Mouse (Mus musculus) induced T-regulatory cell, adult 2 months (primary cell): ENCODE measurements around the gene Gm20388.
"Not testable (repeated sequence)": the region's sequence is repeated elsewhere in the genome, so short reads cannot be mapped to it uniquely, and the experiment has no call there.

ENCODE experiments used
- DNase-seq: peaks from one replicate; pipeline ENCODE4 v3.0.0-alpha.2; 2012; ENCODE audit warnings: low read depth

The Gm20388 gene

DNA sequence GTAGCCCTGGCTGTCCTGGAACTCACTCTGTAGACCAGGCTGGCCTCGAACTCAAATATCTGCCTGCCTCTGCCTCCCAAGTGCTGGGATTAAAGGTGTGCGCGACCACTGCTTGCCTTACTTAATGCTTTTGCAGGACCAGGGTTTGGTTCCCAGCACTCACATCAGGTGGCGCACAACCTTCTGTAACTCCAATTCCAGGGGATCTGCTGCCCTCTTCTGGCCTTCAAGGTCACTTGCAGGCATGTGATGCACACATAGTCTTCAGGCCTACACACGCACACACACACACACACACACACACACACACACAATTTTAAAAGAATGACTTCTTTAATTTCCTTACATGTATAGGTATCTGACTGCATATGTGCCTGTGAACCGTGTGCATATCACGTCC is 3890.2 kb downstream of the Gm20388 start:
- no peak for DNase-seq

DNA sequence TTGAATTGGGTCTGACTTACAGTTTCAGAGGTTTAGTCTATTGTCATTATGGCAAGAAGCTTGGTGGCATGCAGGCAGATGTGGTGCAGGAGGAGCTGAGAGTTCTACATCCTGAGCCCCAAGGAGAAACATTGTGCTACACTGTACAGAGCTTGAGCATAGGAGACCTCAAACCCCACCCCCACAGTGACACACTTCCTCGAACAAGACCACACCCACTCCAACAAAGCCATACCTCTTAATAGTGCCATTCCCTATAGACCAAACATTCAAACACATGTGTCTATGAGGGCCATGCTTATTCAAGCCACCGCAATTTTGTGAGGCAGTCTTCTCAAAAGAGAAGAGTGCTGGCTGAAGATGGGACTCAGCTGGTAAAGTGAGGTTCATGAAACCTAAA is 3890.9 kb downstream of the Gm20388 start:
- DNase-seq: no peak

DNA sequence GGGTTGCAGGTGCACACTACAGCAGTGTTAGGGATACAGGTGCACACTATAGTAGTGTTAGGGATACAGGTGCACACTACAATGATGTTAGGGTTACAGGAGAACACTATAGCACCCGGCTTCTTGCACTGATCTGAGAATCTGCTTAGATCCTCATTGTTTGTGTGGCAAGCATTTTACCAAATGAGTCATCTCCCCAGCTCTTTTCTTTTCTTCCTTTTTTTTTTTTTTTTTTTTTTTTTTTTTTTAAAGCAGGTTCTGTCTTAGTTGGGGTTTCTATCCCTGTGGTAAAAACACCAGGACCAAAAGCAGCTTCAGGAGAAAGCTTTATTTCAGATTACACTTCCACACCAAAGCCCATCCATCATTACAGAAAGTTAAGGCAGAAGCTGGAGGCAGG is 3893.0 kb downstream of the Gm20388 start:
- no peak for DNase-seq

DNA sequence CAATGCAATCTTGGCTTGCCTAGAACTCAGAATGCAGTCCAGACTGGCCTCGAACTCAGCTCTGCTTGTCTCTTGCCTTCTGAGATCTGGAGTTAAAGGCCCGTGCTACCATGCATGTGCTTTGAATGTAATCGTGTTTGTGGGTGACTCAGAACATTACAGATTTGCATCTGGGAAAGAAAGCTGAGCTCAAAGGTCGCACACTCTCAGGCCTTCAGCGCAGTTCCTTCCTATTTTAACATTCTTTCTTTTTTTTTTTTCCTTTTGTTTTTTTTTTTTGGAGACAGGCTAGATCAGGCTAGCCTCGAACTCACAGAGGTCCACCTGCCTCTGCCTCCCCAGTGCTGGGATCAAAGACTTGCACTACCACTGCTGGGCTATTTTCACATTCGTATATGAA is 3893.9 kb downstream of the Gm20388 start:
- DNase-seq: no peak

DNA sequence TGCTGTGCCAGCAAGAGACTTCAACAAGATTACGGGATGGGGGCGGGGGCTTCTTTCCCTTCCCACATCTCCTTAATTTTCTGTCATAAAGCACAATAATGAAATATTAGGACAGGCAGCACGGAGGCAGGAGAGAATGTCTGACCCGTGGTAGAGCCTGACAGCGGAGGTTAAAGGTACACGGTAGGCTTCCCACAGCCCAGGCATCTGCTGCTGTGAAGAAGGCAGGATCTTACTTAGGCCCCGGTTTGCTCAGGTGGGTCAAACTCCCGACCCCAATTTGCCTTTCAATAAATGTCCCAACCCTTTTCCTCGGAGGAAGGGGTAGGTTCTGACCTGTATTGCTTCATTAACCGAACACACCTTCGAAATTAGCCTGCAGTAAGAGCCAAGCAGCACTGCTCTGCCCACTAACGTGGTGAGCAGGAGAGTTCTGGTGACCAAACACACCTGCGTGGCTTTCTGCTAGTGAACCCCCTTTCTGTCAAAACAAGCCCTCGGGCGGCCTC is 3894.6 kb downstream of the Gm20388 start:
- no peak for DNase-seq

DNA sequence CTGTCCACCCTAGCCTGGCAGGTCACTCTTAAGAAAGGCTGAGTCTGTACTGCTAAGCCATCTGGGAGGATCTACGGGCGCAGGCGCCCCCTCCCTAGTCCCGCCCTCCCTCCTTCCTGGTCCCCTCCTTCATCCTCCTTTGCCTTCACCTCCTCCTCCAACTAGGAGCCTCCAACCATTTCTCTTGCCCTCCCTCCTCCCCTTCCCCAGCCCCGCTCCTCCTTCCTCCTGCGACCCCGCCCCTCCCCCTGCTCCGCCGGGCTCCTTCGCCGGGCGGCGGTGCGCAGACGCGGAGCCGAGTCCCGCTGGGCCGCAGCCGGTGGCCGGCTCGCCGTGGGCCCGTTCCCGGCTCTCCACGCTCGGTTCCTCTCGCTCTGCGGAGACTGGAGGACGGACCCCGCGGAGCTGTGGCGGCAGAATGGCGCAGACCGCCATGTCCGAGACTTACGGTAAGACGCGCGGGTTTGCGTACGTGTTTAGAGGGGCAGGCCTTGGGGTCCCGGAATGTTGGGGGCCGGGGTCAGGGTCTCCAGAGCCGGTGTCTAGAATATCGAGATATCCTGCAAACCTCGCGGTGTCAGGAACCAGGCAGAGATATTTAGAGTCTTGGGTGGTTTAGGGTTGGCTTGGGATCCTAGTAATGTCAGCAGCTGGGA is 3895.2 kb downstream of the Gm20388 start, which contains the start of gene Rab4a:
Rab4a (plus strand) TSS at position 268 of the 656 bp plus-strand sequence.
- peak; percentile 61 for DNase-seq

DNA sequence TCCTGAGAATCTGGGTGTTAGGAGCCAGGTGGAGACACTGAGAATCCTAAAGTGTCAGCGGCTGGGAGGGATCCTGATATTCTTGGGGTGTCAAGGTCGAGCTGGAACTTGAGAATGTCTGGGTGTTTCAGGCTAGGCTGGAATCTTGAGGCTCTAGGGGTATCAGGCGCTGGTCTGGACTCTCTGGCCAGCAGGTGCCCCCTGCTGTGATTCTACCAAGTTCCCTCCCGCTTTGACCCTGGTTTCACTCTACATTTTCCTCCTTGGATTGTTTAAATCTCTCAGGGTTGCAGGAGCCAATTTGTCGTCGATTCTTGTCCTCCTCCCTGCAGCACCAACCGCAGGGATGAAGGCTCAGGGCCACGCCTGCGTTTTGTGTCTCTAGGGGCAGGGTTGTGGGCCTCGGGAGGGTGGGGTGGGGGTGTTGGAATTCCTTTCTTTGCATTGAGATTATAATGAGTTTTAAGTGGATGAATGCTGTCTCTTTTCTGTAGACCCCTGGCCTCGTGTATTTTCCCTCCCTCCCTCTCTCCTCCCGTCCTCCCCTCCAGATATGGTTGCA is 3895.8 kb downstream of the Gm20388 start:
- DNase-seq: no peak

DNA sequence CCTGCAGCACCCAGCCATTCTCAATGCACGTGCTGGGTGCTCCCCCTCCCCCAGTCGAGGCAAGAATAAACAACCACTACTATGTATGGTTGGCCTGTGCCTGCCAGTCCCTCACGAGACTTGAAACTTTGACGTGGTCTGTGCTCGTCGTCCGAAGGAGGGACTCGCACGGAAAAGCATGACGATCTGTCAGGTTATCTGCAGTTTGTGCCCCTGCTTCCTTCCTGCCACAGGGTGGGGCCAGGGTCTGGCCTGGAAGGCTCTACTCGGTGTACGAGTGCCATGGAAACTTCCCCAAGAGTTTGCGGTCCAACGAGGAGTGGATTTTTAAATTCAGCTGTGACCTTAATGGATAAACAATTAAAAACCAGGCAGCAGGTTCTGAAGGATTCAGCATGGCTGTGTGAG is 3896.4 kb downstream of the Gm20388 start:
- DNase-seq: peak; percentile 63

DNA sequence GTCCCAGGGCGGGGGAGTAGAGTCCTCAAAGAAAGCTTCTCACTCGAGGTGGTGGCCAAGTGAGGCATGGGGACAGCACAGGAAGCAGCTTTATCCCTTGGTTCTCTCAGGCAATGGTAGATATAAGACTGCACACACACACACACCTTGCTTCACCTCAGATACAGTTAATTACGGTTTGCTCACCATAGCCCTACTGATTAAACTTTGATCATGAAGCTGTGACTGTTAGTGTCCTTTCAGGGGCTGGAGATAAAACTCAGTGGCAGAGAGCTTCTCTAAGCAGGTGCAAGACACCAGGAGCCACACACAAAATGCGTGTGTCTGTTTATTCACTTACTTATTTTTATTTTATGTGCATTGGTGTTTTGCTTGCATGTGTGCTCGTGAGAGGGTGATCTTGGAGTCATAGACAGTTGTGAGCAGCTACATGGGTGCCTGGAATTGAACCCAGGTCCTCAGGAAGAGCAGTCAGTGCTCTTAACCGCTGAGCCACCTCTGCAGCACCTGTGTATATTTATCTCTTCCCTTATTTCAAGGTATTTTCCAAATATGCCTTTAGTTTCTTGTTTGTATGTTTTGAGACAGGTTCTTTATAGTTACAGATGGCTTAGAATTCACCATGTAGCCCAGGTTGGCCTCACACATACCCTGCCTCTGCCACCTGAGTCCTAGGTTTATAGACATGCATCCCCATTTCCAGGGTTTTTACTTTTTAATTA is 3897.4 kb downstream of the Gm20388 start:
- no peak for DNase-seq

DNA sequence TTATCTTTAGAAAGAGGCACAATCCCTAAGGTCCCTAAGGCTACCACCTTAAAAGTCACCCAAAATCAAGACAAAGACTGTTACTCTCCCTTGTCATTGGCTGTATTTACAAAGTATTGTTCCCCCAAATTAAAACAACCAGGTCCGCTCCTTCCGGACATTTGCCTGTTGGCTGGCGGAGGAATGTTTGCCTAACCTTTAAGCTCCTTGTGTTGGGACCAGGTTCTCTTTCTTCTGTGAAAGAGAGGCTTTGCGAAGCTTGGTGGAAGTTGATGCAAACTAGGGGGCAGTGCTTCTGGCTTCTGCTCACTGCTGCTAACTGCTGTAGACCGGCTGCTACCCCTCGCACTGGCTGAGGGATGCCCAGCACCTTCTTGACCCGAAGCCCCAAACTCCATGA is 3898.0 kb downstream of the Gm20388 start:
- no peak for DNase-seq

DNA sequence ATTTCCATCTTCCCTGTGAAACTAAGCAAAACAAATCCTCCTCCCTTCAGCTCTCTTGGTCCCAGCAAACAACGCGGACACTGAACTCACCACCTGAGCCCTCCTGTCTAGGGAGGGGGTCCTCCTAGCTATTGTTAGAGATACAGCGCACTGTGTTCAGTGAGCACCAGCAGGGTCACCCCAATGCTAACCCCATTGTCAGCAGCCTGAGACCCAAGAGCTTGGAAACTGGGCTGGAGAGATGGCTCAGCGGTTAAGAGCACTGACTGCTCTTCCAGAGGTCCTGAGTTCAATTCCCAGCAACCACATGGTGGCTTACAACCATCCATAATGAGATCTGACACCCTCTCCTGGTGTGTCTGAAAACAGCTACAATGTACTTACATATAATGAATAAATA is 3898.7 kb downstream of the Gm20388 start:
- DNase-seq: not testable (repeated sequence)

DNA sequence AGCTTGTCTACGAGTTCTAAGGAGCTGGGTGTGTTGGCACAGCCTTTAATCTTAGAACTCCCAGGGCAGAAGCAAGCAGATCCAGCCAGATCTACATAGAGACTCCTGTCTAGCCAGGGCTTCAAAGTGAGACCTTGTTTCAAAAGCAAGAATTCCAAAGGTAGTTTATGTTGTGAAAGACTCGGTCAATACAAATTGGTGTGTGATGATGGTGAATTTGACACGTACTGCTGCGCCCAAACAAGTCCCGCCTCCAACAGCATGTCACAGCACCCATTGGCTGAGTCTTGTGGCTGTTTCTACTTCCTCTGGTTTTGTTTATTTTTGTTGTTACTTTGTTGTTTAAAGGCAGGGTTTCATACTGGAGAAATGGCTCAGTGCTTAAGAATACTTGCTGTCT is 3901.6 kb downstream of the Gm20388 start:
- DNase-seq: no peak

DNA sequence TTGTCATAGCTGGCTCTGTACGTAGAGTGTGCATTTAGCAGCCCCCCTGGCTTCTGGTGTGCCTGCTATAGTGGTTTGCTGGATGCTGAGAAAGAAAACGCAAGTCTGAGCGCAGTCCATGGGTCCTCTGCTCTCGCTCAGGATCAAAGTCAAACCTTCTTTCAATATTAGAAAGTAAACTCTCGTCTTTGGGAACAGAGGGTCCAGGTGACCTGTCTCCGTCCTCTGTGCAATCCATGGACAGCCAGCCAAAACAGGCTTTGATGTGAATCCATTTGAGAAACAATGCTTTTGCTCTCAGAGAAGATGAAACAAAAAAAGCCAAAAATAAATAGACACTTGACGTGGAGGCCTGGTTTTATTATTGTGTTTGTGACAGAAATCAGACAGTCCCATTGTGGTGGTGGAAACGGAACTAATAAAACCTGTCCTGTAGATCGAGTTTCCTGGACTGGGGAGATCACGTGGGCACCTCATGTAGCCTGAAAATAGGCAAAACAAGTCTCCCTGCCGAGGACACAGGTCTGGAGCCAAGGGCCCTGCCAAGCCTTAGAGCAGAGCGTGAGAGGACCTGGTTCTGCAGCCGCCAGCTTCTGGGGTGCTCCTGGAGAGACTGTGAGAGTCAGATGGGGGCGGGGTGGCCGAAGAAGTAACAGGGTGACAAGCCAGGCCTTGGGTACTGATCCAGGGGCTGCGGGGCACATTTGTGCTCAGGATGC is 3902.7 kb downstream of the Gm20388 start:
- DNase-seq: no peak

DNA sequence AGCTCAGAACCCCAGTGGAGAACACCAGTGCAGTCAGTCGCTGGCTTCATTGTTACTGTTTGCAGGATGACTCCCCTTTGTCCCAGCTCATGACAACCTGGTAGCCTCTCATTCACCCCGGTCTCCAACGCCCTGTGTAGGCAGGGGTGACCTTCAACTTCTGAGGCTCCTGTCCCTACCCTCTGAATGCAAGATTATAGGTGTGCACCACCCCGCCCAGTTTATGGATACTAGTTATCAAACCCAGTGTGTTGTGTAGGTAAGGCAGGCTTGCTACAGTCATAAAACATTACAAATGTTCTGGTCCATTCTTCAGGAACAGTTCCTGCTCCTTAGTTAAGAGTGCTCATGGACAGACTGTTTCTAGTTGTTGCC is 3903.2 kb downstream of the Gm20388 start:
- no peak for DNase-seq

DNA sequence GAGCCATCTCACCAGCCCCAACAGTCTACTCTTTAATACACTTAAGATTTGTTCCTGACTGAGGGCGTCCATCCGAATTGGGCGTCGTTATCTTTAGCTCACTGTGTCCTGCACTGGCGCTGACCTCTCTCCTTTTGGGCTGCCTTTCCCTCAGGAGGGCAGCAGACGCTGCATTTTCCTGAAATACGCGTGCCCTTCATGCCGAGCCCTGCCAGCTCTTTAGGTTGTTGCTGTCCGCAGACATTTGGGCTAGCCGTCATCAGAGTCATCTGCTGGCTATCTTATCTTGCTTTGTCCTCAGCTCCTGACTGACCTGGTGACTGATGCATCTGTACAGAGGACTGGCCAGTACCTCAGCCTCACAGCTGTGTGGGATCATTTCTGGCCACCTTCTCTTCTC is 3904.7 kb downstream of the Gm20388 start:
- DNase-seq: no peak

DNA sequence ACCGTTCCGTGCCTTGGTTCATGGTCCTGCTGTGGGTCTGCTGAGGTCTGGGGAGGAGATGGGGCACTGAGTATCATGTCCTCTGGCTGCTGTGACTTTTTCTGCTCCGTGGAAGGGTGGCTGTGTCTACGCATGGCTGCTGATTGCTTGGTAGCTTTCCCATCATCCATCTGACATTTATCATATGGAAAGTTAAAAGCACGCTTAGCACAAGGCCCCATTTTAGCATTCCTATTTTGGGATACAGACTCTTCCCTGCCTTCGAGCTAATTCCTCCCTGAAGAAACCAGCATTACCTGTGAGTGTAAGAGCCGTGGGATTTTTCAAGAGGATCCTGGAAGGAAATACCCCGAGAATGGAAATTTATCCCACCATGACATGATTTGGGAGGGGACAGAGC is 3906.3 kb downstream of the Gm20388 start:
- no peak for DNase-seq

DNA sequence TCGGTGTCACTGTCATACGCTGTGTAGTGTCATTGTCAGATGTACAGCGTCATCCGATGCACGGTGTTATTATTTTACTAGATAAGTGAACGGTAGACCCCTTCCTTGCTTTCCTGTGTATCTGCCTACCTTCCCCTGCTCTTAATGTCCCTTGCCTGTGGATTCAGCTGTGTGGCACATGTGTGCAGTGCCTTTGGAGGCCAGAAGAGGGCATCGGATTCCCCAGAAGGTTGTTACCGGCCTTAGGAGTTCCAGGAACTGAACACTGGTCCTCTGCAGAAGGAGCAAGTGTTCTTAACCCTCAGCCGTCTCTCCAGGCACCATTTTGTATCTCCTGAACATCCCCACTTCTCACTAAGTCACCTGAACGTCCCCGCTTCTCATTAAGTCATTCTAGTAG is 3907.1 kb downstream of the Gm20388 start:
- no peak for DNase-seq

DNA sequence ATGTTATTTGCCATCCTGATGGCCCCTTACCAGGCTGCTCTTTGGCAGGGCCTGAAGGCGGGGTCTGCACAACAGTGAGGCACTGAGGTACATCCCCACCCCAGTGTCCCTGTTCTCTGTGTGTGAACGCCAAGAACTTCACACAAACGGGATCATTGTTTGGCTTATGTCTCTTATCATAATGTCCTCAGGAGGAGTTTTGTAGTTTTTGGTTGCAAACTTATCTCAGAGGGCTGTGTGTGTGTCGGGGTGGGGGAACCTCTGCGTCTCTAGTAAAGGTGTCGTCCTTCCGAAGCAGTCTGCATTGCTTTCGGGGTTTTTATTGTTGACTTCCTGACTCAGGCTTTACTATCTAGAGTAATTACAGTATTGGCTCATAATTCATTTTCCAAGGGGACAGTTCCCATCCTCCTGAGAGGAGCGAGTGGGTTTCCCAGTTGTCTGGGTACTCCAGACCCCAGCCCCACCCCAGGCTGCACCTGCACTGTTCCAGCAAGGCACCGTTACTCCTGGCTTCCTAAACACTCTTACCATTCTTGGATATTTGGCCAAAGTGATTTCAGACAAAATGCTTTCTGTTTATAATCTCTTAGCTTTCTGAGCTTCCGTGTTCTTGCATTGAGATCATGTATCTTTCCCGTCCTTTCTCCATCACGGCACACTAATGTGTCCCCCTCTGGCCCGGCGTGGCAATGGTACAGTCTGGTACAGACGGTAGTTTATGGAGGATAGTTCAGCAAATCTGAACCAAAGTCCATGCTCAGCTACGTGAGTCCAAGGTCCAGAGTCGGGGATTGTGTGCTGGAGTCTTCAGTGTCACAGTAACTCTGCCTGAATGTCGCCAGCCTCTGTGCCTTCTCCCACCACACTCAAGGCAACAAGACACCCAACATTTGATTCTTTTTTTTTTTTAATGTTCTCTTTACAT is 3909.3 kb downstream of the Gm20388 start:
- DNase-seq: no peak

DNA sequence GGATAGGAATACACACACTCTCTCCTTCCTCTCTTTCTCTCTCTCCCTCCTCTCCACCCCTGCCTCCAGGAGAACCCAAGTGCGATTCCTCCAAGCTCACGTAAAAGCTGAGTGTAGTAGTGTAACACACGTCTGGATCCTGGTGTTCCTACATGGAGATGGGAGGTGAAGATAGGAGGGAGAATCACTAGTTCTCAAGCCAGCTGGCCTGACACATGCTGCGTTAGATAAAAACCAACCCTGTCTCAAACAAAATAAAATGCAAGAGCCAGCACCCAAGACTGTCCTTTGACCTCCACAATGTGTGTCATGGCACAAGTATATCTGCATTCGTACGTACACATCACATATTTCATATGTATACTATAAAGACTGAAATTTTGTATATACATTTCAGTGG is 3910.1 kb downstream of the Gm20388 start:
- DNase-seq: no peak

DNA sequence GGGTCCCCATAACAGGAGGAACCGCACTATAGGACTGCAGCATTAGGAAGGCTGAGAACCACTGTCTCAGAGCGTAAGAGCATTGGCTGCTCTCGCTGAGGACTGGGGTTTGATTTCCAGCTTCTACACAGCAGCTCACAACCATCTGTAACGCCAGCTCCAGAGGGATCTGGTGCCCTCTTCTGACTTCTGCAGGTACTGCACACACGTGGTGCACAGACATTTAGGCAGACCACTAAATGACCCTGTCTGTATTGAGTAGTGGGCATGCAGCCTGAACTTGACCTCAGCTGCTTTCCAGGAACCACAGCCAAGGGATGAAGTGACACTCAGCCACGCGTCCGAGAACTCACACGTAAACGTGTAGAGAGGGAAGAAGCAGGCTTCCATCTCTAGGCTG is 3912.5 kb downstream of the Gm20388 start:
- peak; percentile 18 for DNase-seq

DNA sequence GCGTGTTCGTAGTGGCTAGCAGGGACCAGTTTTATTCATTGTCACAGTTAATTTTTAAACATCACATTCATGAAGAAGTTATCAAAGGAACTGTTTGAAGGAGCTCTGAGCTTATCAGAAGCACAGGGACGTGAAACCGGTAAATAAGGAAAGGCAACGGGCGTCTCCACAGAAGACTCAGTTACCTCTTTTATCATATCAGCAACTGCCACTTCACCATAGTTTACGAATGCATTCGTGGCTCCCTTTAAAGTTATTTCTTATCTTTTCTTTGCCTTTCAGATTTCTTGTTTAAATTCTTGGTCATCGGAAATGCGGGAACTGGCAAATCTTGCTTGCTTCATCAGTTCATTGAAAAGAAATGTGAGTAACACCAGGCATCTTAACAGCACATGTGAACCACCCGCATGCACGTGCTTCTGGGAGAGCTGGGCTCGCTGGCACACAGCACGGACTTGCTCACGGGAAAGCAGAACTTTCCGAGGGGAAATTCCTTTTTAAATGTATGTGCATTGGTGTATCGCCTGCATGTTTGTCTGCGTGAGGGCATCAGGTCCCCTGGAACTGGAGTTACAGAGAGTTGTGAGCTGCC is 3913.0 kb downstream of the Gm20388 start:
- no peak for DNase-seq
